Mouse (Mus musculus) gastrocnemius, adult 2 months (tissue): ENCODE measurements around the gene Ralgds. TPM values are rescaled to one million over a fixed set of nuclear protein-coding genes. Genes with fewer than 3 reads are reported as not detected.

Experiments
- DNase-seq: peaks from one replicate; pipeline ENCODE4 v3.0.0; 2022
- H3K27ac ChIP-seq: fragments of 200-600 bp; 2 replicates; pipeline ENCODE4 v1.8.1; 2022; ENCODE audit warnings: mild to moderate bottlenecking
- H3K4me3 ChIP-seq: fragments of 200-600 bp; 2 replicates; pipeline ENCODE4 v1.8.1; 2022; ENCODE audit warnings: mild to moderate bottlenecking, moderate library complexity
- CTCF ChIP-seq: fragments of 200-600 bp; IDR thresholded peaks from 2 replicates; pipeline ENCODE4 v1.8.1; 2022; ENCODE audit warnings: antibody characterized with exemption, mild to moderate bottlenecking, moderate library complexity
- intact Hi-C: fragments of 180-260 bp; cut with DNase I; formaldehyde crosslinking; loops from one replicate; pipeline ENCODE4 v1.15.1; 2025
- total RNA-seq, 2 experiments: library from RNA; stranded (reverse); gene quantifications; 2 replicates each; pipeline ENCODE4 v1.2.3; 2021

Ralgds gene
- total RNA-seq, 2 experiments from 2014 or later, result 9.9 to 10.1 TPM

- no peak overlapping the region for H3K4me3 ChIP-seq
- no peak for TF ChIP-seq CTCF
- no peak for DNase-seq
- intact Hi-C loops, result loop anchor here (2.0 kb wide), 1 partner anchor 34 kb away; the partner anchor contains the start of gene Gtf3c5
- no peak overlapping the region for H3K27ac ChIP-seq
Observed at GRCm38 (mm10) chr2:28549157-28549556, 36.2 kb downstream of the Ralgds start.

- DNase-seq, result peak; percentile 74
- Histone ChIP-seq H3K27ac (no peak overlapping the region), H3K4me3 (no peak overlapping the region)
- no peak for TF ChIP-seq CTCF
- intact Hi-C loops, result no loop called here
Observed at GRCm38 (mm10) chr2:28552301-28552700, 39.4 kb downstream of the Ralgds start.

- Histone ChIP-seq H3K27ac (no peak overlapping the region), H3K4me3 (no peak overlapping the region)
- no peak for TF ChIP-seq CTCF
- DNase-seq, result no peak
- intact Hi-C loops, result no loop called here
Observed at GRCm38 (mm10) chr2:28557452-28557851, 44.5 kb downstream of the Ralgds start.

DNA sequence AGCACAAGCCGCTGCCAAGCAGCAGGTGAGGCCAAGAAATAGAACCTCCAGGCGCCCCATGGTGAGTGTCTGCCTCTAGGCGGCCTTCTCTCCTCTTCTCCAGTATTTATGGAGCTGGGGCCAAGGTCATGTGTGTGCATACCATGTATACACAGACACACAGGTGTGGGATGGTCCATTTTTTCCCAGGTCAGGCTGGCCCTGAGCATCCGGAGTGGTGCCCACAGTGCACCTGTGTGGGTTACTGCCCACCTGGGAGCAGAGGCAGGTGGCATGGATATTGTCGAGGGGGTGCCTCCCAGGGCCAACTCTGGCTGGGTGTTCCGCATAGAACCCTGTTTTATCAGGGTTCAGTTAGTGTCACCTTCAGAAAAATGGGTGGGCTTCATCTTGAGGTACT is 50.4 kb downstream of the Ralgds start, which contains the start of gene Cel:
Gene Cel, minus strand, starts transcription at position 101 of the 400 bp plus-strand sequence.
- no peak for TF ChIP-seq CTCF
- DNase-seq, result no peak
- Histone ChIP-seq H3K27ac (peak within 1 kb of the TSS; percentile 46), H3K4me3 (no peak within 1 kb of the TSS)
- intact Hi-C loops, result no loop called here

DNA sequence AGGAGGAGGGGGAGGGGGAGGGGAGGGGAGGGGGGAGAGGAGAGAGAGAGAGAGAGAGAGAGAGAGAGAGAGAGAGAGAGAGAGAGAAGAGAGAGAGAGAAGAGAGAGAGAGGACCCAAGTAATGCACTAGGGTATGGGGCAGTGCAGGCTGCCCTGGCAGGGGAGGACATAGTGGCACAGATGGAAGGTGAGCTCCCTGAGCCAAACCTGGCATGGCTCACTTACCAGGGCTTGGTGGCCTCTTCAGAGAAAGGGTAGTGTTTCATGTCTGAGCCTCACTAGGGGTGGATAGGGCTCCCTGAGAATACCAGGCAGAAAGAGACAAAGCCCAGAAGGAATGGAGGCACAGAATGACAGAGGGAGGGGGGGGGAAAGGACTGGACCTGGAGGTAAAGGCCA is 50.9 kb downstream of the Ralgds start:
- H3K27ac ChIP-seq, result peak overlapping the region; percentile 46
- H3K4me3 ChIP-seq, result no peak overlapping the region
- intact Hi-C loops, result no loop called here
- DNase-seq, result peak; percentile 61
- no peak for TF ChIP-seq CTCF

- DNase-seq, result no peak
- Histone ChIP-seq H3K4me3 (no peak overlapping the region), H3K27ac (peak overlapping the region; percentile 46)
- no peak for TF ChIP-seq CTCF
- intact Hi-C loops, result no loop called here
Observed at GRCm38 (mm10) chr2:28564380-28564779, 51.5 kb downstream of the Ralgds start.

GRCm38 (mm10) chr2:28566545-28566944 is 53.6 kb downstream of the Ralgds start:
- intact Hi-C loops, result no loop called here
- no peak overlapping the region for H3K4me3 ChIP-seq
- no peak for DNase-seq
- 0 out of 2 replicates have a peak overlapping the region, but pooled peaks have one; percentile 24 for H3K27ac ChIP-seq
- TF ChIP-seq CTCF, result no peak

- H3K27ac ChIP-seq, result no peak overlapping the region
- no peak for TF ChIP-seq CTCF
Observed at GRCm38 (mm10) chr2:28569903-28570302, 57.0 kb downstream of the Ralgds start.

GRCm38 (mm10) chr2:28575341-28575740 is 62.4 kb downstream of the Ralgds start:
- TF ChIP-seq CTCF, result no peak
- Histone ChIP-seq H3K4me3 (no peak overlapping the region), H3K27ac (no peak overlapping the region)
- DNase-seq, result no peak
- intact Hi-C loops, result no loop called here

More at GRCm38 (mm10) chr2:28569903-28570302, 57.0 kb downstream of the Ralgds start:
- no peak overlapping the region for H3K4me3 ChIP-seq
- intact Hi-C loops, result no loop called here
- no peak for DNase-seq

GRCm38 (mm10) chr2:28576815-28577214 is 63.9 kb downstream of the Ralgds start:
- TF ChIP-seq CTCF, result no peak
- no peak for DNase-seq
- no peak overlapping the region for H3K4me3 ChIP-seq
- intact Hi-C loops, result no loop called here
- H3K27ac ChIP-seq, result no peak overlapping the region

- peak; percentile 53 for DNase-seq
- intact Hi-C loops, result no loop called here
- no peak overlapping the region for H3K4me3 ChIP-seq
- no peak overlapping the region for H3K27ac ChIP-seq
- peak; percentile 62 for TF ChIP-seq CTCF
Observed at GRCm38 (mm10) chr2:28578003-28578402, 65.1 kb downstream of the Ralgds start.

GRCm38 (mm10) chr2:28582647-28583353 is 69.9 kb downstream of the Ralgds start:
- no peak for TF ChIP-seq CTCF
- DNase-seq, result peak; percentile 90
- intact Hi-C loops, result loop anchor here (2.0 kb wide), 1 partner anchor 34 kb away; no protein-coding TSS in a partner anchor
- Histone ChIP-seq H3K4me3 (peak overlapping the region; percentile 76), H3K27ac (peak overlapping the region; percentile 95)

- intact Hi-C loops, result loop anchor here (2.0 kb wide), 2 partner anchors 35 to 69 kb away; no protein-coding TSS in a partner anchor
- H3K27ac ChIP-seq, result peak within 1 kb of the TSS; percentile 95
Observed at GRCm38 (mm10) chr2:28583651-28584050, 70.7 kb downstream of the Ralgds start, which contains the start of gene Gtf3c5. Gtf3c5 (minus strand) TSS chr2:28583751.

More at GRCm38 (mm10) chr2:28583651-28584050, 70.7 kb downstream of the Ralgds start, which contains the start of gene Gtf3c5:
- peak within 1 kb of the TSS; percentile 76 for H3K4me3 ChIP-seq
- no peak for TF ChIP-seq CTCF
- no peak for DNase-seq
